Mouse (Mus musculus) layer of hippocampus, postnatal 25 days (tissue): Measurements from ENCODE around the gene Ano8. TPM values are rescaled to one million over a fixed set of nuclear protein-coding genes. Genes with fewer than 3 reads are reported as not detected.

ENCODE experiments used
- DNase-seq, 2 experiments: peaks; one replicate each; pipeline ENCODE4 v3.0.0; 2022; ENCODE audit warnings: mixed read lengths in 2 of 2, low spot score in 1 of 2; ENCODE audit errors: extremely low spot score in 1 of 2
- total RNA-seq, 2 experiments: library from RNA; stranded (reverse); gene quantifications; 2 replicates each; pipeline ENCODE4 v1.2.3; 2021

The Ano8 gene
- 10 to 100 TPM; 53.5 to 58.0 TPM for total RNA-seq

- peak; percentile 67 to 75 for DNase-seq
These were observed at the start of gene Ano8 for GRCm38 (mm10) chr8:71485142-71486135. Gene Ano8 (minus strand): TSS chr8:71485963.

- DNase-seq = no peak
These were observed 48.6 kb upstream of the Ano8 start for GRCm38 (mm10) chr8:71534263-71534810.

GRCm38 (mm10) chr8:71530735-71531467, 45.1 kb upstream of the Ano8 start:
- DNase-seq = peak in 1 of 2 experiments; percentile 56

- no peak for DNase-seq
These were observed 42.8 kb upstream of the Ano8 start for GRCm38 (mm10) chr8:71528362-71529073.

- no peak for DNase-seq
These were observed 41.6 kb upstream of the Ano8 start for GRCm38 (mm10) chr8:71527162-71527870.

- no peak for DNase-seq
These were observed 40.5 kb upstream of the Ano8 start for GRCm38 (mm10) chr8:71526272-71526671.

GRCm38 (mm10) chr8:71525226-71526050, 39.7 kb upstream of the Ano8 start, which contains the start of gene Ccdc194:
Gene Ccdc194 (minus strand): TSS chr8:71525711.
- DNase-seq = no peak

GRCm38 (mm10) chr8:71521634-71522033, 35.9 kb upstream of the Ano8 start:
- peak; percentile 74 to 93 for DNase-seq

GRCm38 (mm10) chr8:71519037-71519825, 33.5 kb upstream of the Ano8 start:
- peak in 1 of 2 experiments; percentile 65 for DNase-seq

- DNase-seq = no peak
These were observed 31.0 kb upstream of the Ano8 start for GRCm38 (mm10) chr8:71516786-71517185.

GRCm38 (mm10) chr8:71515043-71515442, 29.3 kb upstream of the Ano8 start:
- DNase-seq = no peak

GRCm38 (mm10) chr8:71513018-71513754, 27.4 kb upstream of the Ano8 start:
- DNase-seq = no peak

GRCm38 (mm10) chr8:71511644-71512043, 25.9 kb upstream of the Ano8 start, which contains the start of gene Plvap:
Gene Plvap (minus strand): TSS chr8:71511752.
- no peak for DNase-seq

GRCm38 (mm10) chr8:71509316-71509715, 23.6 kb upstream of the Ano8 start:
- DNase-seq = no peak

GRCm38 (mm10) chr8:71507589-71508104, 21.9 kb upstream of the Ano8 start:
- DNase-seq = peak; percentile 63 to 65

GRCm38 (mm10) chr8:71505979-71506378, 20.2 kb upstream of the Ano8 start:
- DNase-seq = no peak

GRCm38 (mm10) chr8:71505326-71505725, 19.6 kb upstream of the Ano8 start:
- DNase-seq = no peak
